Mouse (Mus musculus): ENCODE measurements at regions not wholly inside any gene's neighbourhood (a gene's known extent, or its start where the extent isn't known, plus 50 kb on each side); places are given as distances from the start of the nearest gene placed in this dataset.
"Not testable (repeated sequence)": the region's sequence is repeated elsewhere in the genome, so short reads cannot be mapped to it uniquely, and the experiment has no call there.

- 84% methylated on average over 11 of the region's 11 CpGs for WGBS
- Histone ChIP-seq H3K36me3 (no peaks in the 10 kb centered on the region), H3K4me3 (replicated peaks) (no peak overlapping the region), H3K27me3 (no peaks in the 10 kb centered on the region), H3K27ac (no peak overlapping the region), H3K9me3 (no peaks in the 10 kb centered on the region), H3K4me1 (replicated peaks) (no peaks in the 10 kb centered on the region), H3K4me2 (replicated peaks) (no peak overlapping the region), H3K9ac (replicated peaks) (no peak overlapping the region)
- ATAC-seq, result no peak
These were observed 80.0 kb downstream of the Nfkbiz start for GRCm38 (mm10) chr16:55758707-55759067.

- ATAC-seq, result no peak
- 72% methylated on average over 5 of the region's 5 CpGs for WGBS
- no peak overlapping the region for H3K9ac ChIP-seq (replicated peaks)
These were observed 80.6 kb downstream of the Nfkbiz start for GRCm38 (mm10) chr16:55757952-55758706.

GRCm38 (mm10) chr16:55757422-55757815, 81.3 kb downstream of the Nfkbiz start:
- not testable (repeated sequence) for H3K4me2 ChIP-seq (replicated peaks); H3K27me3 ChIP-seq
- 91% methylated on average over 3 of the region's 3 CpGs for WGBS

More at GRCm38 (mm10) chr16:55757952-55758706, 80.6 kb downstream of the Nfkbiz start:
- Histone ChIP-seq H3K36me3 (no peaks in the 10 kb centered on the region), H3K4me1 (replicated peaks) (no peaks in the 10 kb centered on the region), H3K4me3 (replicated peaks) (no peak overlapping the region), H3K27me3 (no peaks in the 10 kb centered on the region), H3K9me3 (no peaks in the 10 kb centered on the region), H3K4me2 (replicated peaks) (no peak overlapping the region), H3K27ac (no peak overlapping the region)

GRCm38 (mm10) chr16:55756764-55757421, 81.8 kb downstream of the Nfkbiz start:
- no peak overlapping the region for H3K4me3 ChIP-seq (replicated peaks)
- no peaks in the 10 kb centered on the region for H3K27me3 ChIP-seq
- H3K4me1 ChIP-seq (replicated peaks), result no peaks in the 10 kb centered on the region
- no peak overlapping the region for H3K4me2 ChIP-seq (replicated peaks)
- H3K27ac ChIP-seq, result no peak overlapping the region
- ATAC-seq, result no peak
- no peak overlapping the region for H3K9ac ChIP-seq (replicated peaks)
- H3K36me3 ChIP-seq, result no peaks in the 10 kb centered on the region
- no peaks in the 10 kb centered on the region for H3K9me3 ChIP-seq
- 92% methylated on average over 15 of the region's 15 CpGs for WGBS

More at GRCm38 (mm10) chr16:55757422-55757815, 81.3 kb downstream of the Nfkbiz start:
- H3K27ac ChIP-seq; H3K4me3 ChIP-seq (replicated peaks); H3K4me1 ChIP-seq (replicated peaks); H3K9me3 ChIP-seq; ATAC-seq; H3K36me3 ChIP-seq; H3K9ac ChIP-seq (replicated peaks): not testable (repeated sequence)

- H3K4me2 ChIP-seq (replicated peaks), result no peak overlapping the region
- no peaks in the 10 kb centered on the region for H3K4me1 ChIP-seq (replicated peaks)
- no peak overlapping the region for H3K9ac ChIP-seq (replicated peaks)
- ATAC-seq, result no peak
- H3K36me3 ChIP-seq, result no peaks in the 10 kb centered on the region
- H3K27me3 ChIP-seq, result no peaks in the 10 kb centered on the region
- H3K27ac ChIP-seq, result no peak overlapping the region
- whole genome bisulfite sequencing, result 77% methylated on average over 6 of the region's 6 CpGs
- H3K4me3 ChIP-seq (replicated peaks), result no peak overlapping the region
- H3K9me3 ChIP-seq, result no peaks in the 10 kb centered on the region
These were observed 83.3 kb downstream of the Nfkbiz start for GRCm38 (mm10) chr16:55755309-55755832.

GRCm38 (mm10) chr16:55754092-55754763, 84.5 kb downstream of the Nfkbiz start:
- no peak overlapping the region for H3K4me3 ChIP-seq (replicated peaks)
- H3K9ac ChIP-seq (replicated peaks), result no peak overlapping the region
- no peak overlapping the region for H3K27ac ChIP-seq
- no peak overlapping the region for H3K4me2 ChIP-seq (replicated peaks)
- ATAC-seq, result no peak
- no peaks in the 10 kb centered on the region for H3K9me3 ChIP-seq
- H3K4me1 ChIP-seq (replicated peaks), result no peaks in the 10 kb centered on the region
- 90% methylated on average over 14 of the region's 14 CpGs for WGBS
- H3K36me3 ChIP-seq, result no peaks in the 10 kb centered on the region
- no peaks in the 10 kb centered on the region for H3K27me3 ChIP-seq

GRCm38 (mm10) chr16:55753380-55753779, 85.3 kb downstream of the Nfkbiz start:
- ATAC-seq, result no peak
- WGBS, result 82% methylated on average over 4 of the region's 4 CpGs

GRCm38 (mm10) chr16:55747250-55747649, 91.4 kb downstream of the Nfkbiz start:
- WGBS, result 77% methylated on average over 2 of the region's 2 CpGs
- Histone ChIP-seq H3K4me3 (replicated peaks) (no peak overlapping the region), H3K36me3 (no peaks in the 10 kb centered on the region), H3K27ac (no peak overlapping the region), H3K9ac (replicated peaks) (no peak overlapping the region), H3K27me3 (no peaks in the 10 kb centered on the region), H3K4me1 (replicated peaks) (no peaks in the 10 kb centered on the region), H3K9me3 (no peaks in the 10 kb centered on the region), H3K4me2 (replicated peaks) (no peak overlapping the region)
- no peak for ATAC-seq

More at GRCm38 (mm10) chr16:55753380-55753779, 85.3 kb downstream of the Nfkbiz start:
- no peak overlapping the region for H3K4me3 ChIP-seq (replicated peaks)
- H3K4me1 ChIP-seq (replicated peaks), result no peaks in the 10 kb centered on the region
- no peak overlapping the region for H3K27ac ChIP-seq
- no peaks in the 10 kb centered on the region for H3K9me3 ChIP-seq
- H3K36me3 ChIP-seq, result no peaks in the 10 kb centered on the region
- no peak overlapping the region for H3K9ac ChIP-seq (replicated peaks)
- H3K4me2 ChIP-seq (replicated peaks), result no peak overlapping the region
- no peaks in the 10 kb centered on the region for H3K27me3 ChIP-seq

GRCm38 (mm10) chr16:55746159-55746558, 92.5 kb downstream of the Nfkbiz start:
- no peak for ATAC-seq
- Histone ChIP-seq H3K4me3 (replicated peaks) (no peak overlapping the region), H3K36me3 (no peaks in the 10 kb centered on the region), H3K9me3 (no peaks in the 10 kb centered on the region), H3K27ac (no peak overlapping the region), H3K4me2 (replicated peaks) (no peak overlapping the region), H3K27me3 (no peaks in the 10 kb centered on the region), H3K9ac (replicated peaks) (no peak overlapping the region), H3K4me1 (replicated peaks) (no peaks in the 10 kb centered on the region)
- WGBS, result 66% methylated on average over 3 of the region's 3 CpGs

GRCm38 (mm10) chr16:55745094-55745493, 93.6 kb downstream of the Nfkbiz start:
- no peak overlapping the region for H3K27ac ChIP-seq
- 78% methylated on average over 3 of the region's 3 CpGs for WGBS
- no peaks in the 10 kb centered on the region for H3K4me1 ChIP-seq (replicated peaks)
- no peak overlapping the region for H3K9ac ChIP-seq (replicated peaks)
- H3K4me3 ChIP-seq (replicated peaks), result no peak overlapping the region
- no peaks in the 10 kb centered on the region for H3K36me3 ChIP-seq
- no peaks in the 10 kb centered on the region for H3K9me3 ChIP-seq
- no peak overlapping the region for H3K4me2 ChIP-seq (replicated peaks)
- ATAC-seq, result no peak
- no peaks in the 10 kb centered on the region for H3K27me3 ChIP-seq

GRCm38 (mm10) chr16:55741099-55741863, 97.4 kb downstream of the Nfkbiz start:
- no peak overlapping the region for H3K4me3 ChIP-seq (replicated peaks)
- ATAC-seq, result no peak
- no peaks in the 10 kb centered on the region for H3K4me1 ChIP-seq (replicated peaks)
- WGBS, result 89% methylated on average over 2 of the region's 2 CpGs
- H3K9me3 ChIP-seq, result no peaks in the 10 kb centered on the region
- no peaks in the 10 kb centered on the region for H3K27me3 ChIP-seq
- H3K9ac ChIP-seq (replicated peaks), result no peak overlapping the region
- H3K4me2 ChIP-seq (replicated peaks), result no peak overlapping the region
- no peak overlapping the region for H3K27ac ChIP-seq
- no peaks in the 10 kb centered on the region for H3K36me3 ChIP-seq
